Mouse (Mus musculus) MEL (cell line): ENCODE measurements around the gene Pptc7.

Experiments used
- CTCF ChIP-seq, 3 experiments: IDR thresholded peaks in 2 of 3; conservative IDR thresholded peaks in 1 of 3; 2 replicates each; pipeline ENCODE4 v1.5.1; 2011 to 2012; ENCODE audit warnings: low read length in 3 of 3, low read depth in 2 of 3, mild to moderate bottlenecking in 2 of 3, improper control_type of control experiment in 1 of 3, inconsistent platforms in 1 of 3, mixed read lengths in 1 of 3, moderate library complexity in 1 of 3; ENCODE audit not compliant: control insufficient read depth in 1 of 3, insufficient read depth in 1 of 3, poor library complexity in 1 of 3, severe bottlenecking in 1 of 3
- E2F4 ChIP-seq: IDR thresholded peaks from 2 replicates; pipeline ENCODE4 v1.6.1; 2011; ENCODE audit warnings: low read depth, low read length, improper control_type of control experiment, borderline replicate concordance
- GATA1 ChIP-seq: IDR thresholded peaks from 2 replicates; pipeline ENCODE4 v1.6.1; 2011; ENCODE audit warnings: low read depth, low read length, improper control_type of control experiment
- MAX ChIP-seq: IDR thresholded peaks from 2 replicates; pipeline ENCODE4 v1.6.1; 2011; ENCODE audit warnings: low read length, improper control_type of control experiment
- NELFE ChIP-seq: IDR thresholded peaks from 2 replicates; pipeline ENCODE4 v1.6.1; 2011; ENCODE audit warnings: low read depth, low read length, improper control_type of control experiment
- POLR2A ChIP-seq, 2 experiments: IDR thresholded peaks; 2 replicates each; pipeline ENCODE4 v1.6.1; 2011 to 2012; ENCODE audit warnings: low read length in 2 of 2, mild to moderate bottlenecking in 2 of 2, control low read depth in 1 of 2, improper control_type of control experiment in 1 of 2, low read depth in 1 of 2, moderate library complexity in 1 of 2; ENCODE audit not compliant: control insufficient read depth in 1 of 2, insufficient read depth in 1 of 2, poor library complexity in 1 of 2
- POLR2AphosphoS2 ChIP-seq: IDR thresholded peaks from 2 replicates; pipeline ENCODE4 v1.6.1; 2011; ENCODE audit warnings: low read length, improper control_type of control experiment
- SIN3A ChIP-seq: IDR thresholded peaks from 2 replicates; pipeline ENCODE4 v1.6.1; 2012; ENCODE audit warnings: low read length, improper control_type of control experiment, inconsistent platforms
- UBTF ChIP-seq: IDR thresholded peaks from 2 replicates; pipeline ENCODE4 v1.6.1; 2012; ENCODE audit warnings: low read depth, mild to moderate bottlenecking, inconsistent platforms, low read length, improper control_type of control experiment, moderate library complexity, borderline replicate concordance; ENCODE audit not compliant: insufficient read depth

DNA sequence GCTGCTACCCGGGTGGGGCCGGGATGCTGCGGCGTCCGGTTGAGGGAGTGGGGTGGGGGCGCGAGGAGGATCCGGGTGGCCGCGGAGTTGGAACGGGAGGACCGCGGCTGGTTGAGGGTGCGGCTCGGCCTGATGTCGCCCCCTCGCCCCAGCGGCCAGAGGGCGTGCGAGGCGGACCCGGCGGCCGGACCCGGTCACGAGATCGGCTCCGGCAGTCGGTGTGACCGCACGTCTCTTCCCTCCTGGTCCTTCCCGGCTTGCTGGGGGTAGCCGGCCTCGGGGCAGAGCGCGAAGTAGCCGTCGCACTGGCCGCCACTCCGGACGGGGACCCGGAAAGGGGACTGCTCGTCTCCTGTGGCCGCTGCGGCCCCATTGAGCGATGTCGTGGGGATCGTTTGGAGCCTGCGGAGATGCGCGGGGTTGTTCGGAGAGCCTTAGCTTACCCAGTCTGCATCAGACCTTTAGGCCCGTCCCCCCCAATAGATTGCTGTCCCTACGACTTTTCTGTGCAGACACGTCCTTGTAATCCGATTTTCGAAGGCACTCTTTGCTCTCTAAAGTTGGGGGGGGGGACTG, 70.4 kb downstream of the Pptc7 start:
- TF ChIP-seq GATA1 (no peak), POLR2AphosphoS2 (no peak), SIN3A (no peak; the same call in none of the 2 replicates), MAX (no peak), POLR2A (IDR thresholded peaks at IDR 0.05; ENCODE audit: control insufficient read depth in 1 of 2, insufficient read depth in 1 of 2, low read depth in 1 of 2, low read length in 2 of 2, poor library complexity in 1 of 2) (peak in 1 of 2 experiments; percentile 6; a peak in 1 of 4 replicates), CTCF (IDR thresholded peaks at IDR 0.05 in 2 of 3, conservative IDR thresholded peaks at IDR 0.05 in 1 of 3; ENCODE audit: control insufficient read depth in 1 of 3, insufficient read depth in 1 of 3, low read depth in 2 of 3, low read length in 3 of 3, poor library complexity in 1 of 3, severe bottlenecking in 1 of 3) (no peak; a peak in 1 of 6 replicates), NELFE (no peak), UBTF (no peak), E2F4 (no peak)
